In genomic region chr11:72540437-72540836, GRCm38 (mm10) we compare ENCODE assay signal across 9 mouse cellular contexts. TPM values are rescaled to one million over a fixed set of nuclear protein-coding genes. Genes with fewer than 3 reads are reported as not detected.
DNase-seq lines count a peak whose midpoint lies in the region; ATAC-seq and TF ChIP-seq lines count a peak whose summit lies in the region.
"Had no signal": no experiment of that assay in that cellular context is flagged by ENCODE, and none has a peak within 500 bp of the region (broad histone marks: within the 10 kb centered on the region; RNA-seq: fewer than 3 reads in every experiment).

No protein-coding gene starts in this region.

- 0 out of 2 replicates have a peak, but pooled peaks have one; percentile 23 for ATAC-seq in forebrain, postnatal 0 days
- ATAC-seq in forebrain, embryonic 11.5 days (replicated peaks; ENCODE audit: low FRiP score): no peak
- ATAC-seq in midbrain, embryonic 12.5 days (ENCODE audit: low FRiP score, low read depth): no peak
- ATAC-seq in midbrain, embryonic 15.5 days (replicated peaks): no peak
- ATAC-seq in megakaryocyte-erythroid progenitor cell, adult 5-6 weeks (replicated peaks; ENCODE audit: low FRiP score, low TSS enrichment, poor library complexity, severe bottlenecking): peak; percentile 57
- no peak for ATAC-seq in forebrain, embryonic 13.5 days

- no peaks in the 10 kb centered on the region for H3K27me3 ChIP-seq in forebrain, postnatal 0 days (ENCODE audit: insufficient read depth, low read length)
- H3K27me3 ChIP-seq in forebrain, embryonic 11.5 days (ENCODE audit: control insufficient read depth, insufficient read depth, low read length): no peaks in the 10 kb centered on the region
- no peaks in the 10 kb centered on the region for H3K27me3 ChIP-seq in midbrain, embryonic 12.5 days
- H3K27me3 ChIP-seq in midbrain, embryonic 15.5 days (replicated peaks): no peaks in the 10 kb centered on the region
- H3K27me3 ChIP-seq in forebrain, embryonic 13.5 days: no peaks in the 10 kb centered on the region

- H3K4me1 ChIP-seq in forebrain, postnatal 0 days (ENCODE audit: insufficient read depth): no peaks in the 10 kb centered on the region
- H3K4me1 ChIP-seq in forebrain, embryonic 11.5 days (replicated peaks; ENCODE audit: control insufficient read depth, insufficient read depth, low read length): no peaks in the 10 kb centered on the region
- no peaks in the 10 kb centered on the region for H3K4me1 ChIP-seq in midbrain, embryonic 12.5 days
- no peaks in the 10 kb centered on the region for H3K4me1 ChIP-seq in midbrain, embryonic 15.5 days
- H3K4me1 ChIP-seq in forebrain, embryonic 13.5 days: no peaks in the 10 kb centered on the region

- WGBS in forebrain, postnatal 0 days: 63% methylated on average over 6 of the region's 6 CpGs
- 85% methylated on average over 6 of the region's 6 CpGs for WGBS in forebrain, embryonic 11.5 days
- WGBS in midbrain, embryonic 12.5 days: 85% methylated on average over 6 of the region's 6 CpGs
- 80% methylated on average over 6 of the region's 6 CpGs for WGBS in midbrain, embryonic 15.5 days
- WGBS in forebrain, embryonic 13.5 days: 87% methylated on average over 6 of the region's 6 CpGs

- no peaks in the 10 kb centered on the region for H3K36me3 ChIP-seq in forebrain, postnatal 0 days (ENCODE audit: insufficient read depth)
- no peaks in the 10 kb centered on the region for H3K36me3 ChIP-seq in forebrain, embryonic 11.5 days (ENCODE audit: control insufficient read depth, insufficient read depth, low read length)
- no peaks in the 10 kb centered on the region for H3K36me3 ChIP-seq in midbrain, embryonic 12.5 days
- H3K36me3 ChIP-seq in midbrain, embryonic 15.5 days (replicated peaks): no peaks in the 10 kb centered on the region
- H3K36me3 ChIP-seq in forebrain, embryonic 13.5 days (ENCODE audit: poor library complexity, severe bottlenecking): no peaks in the 10 kb centered on the region

- H3K27ac ChIP-seq in forebrain, postnatal 0 days (ENCODE audit: low read depth, low read length): no peak overlapping the region
- no peak overlapping the region for H3K27ac ChIP-seq in forebrain, embryonic 11.5 days (ENCODE audit: low read depth, low read length)
- no peak overlapping the region for H3K27ac ChIP-seq in midbrain, embryonic 12.5 days (replicated peaks)
- no peak overlapping the region for H3K27ac ChIP-seq in midbrain, embryonic 15.5 days
- H3K27ac ChIP-seq in forebrain, embryonic 13.5 days: no peak overlapping the region

- DNase-seq in forebrain, postnatal 0 days: peak; percentile 25
- DNase-seq in forebrain, embryonic 11.5 days (ENCODE audit: low spot score): no peak
- peak; percentile 81 to 83 for DNase-seq in cerebellum, postnatal 14 days
- no peak for DNase-seq in T-cell, adult 2 months (ENCODE audit: low spot score)
- DNase-seq: retina, postnatal 1 day had no signal

- no peak overlapping the region for H3K4me3 ChIP-seq in forebrain, postnatal 0 days (ENCODE audit: low read depth, low read length)
- H3K4me3 ChIP-seq in forebrain, embryonic 11.5 days (ENCODE audit: low read depth, low read length): no peak overlapping the region
- H3K4me3 ChIP-seq in midbrain, embryonic 12.5 days: no peak overlapping the region
- H3K4me3 ChIP-seq in midbrain, embryonic 15.5 days: no peak overlapping the region
- no peak overlapping the region for H3K4me3 ChIP-seq in forebrain, embryonic 13.5 days

- no peak overlapping the region for H3K9ac ChIP-seq in forebrain, postnatal 0 days
- H3K9ac ChIP-seq in forebrain, embryonic 11.5 days (ENCODE audit: low read length): no peak overlapping the region
- H3K9ac ChIP-seq in midbrain, embryonic 12.5 days (replicated peaks): 0 out of 2 replicates have a peak overlapping the region, but pooled peaks have one; percentile 15
- no peak overlapping the region for H3K9ac ChIP-seq in midbrain, embryonic 15.5 days
- no peak overlapping the region for H3K9ac ChIP-seq in forebrain, embryonic 13.5 days

- no peak for TF ChIP-seq CTCF in forebrain, postnatal 0 days (IDR thresholded peaks at IDR 0.05; ENCODE audit: low read depth)

- H3K4me2 ChIP-seq in forebrain, postnatal 0 days (ENCODE audit: low read depth): no peak overlapping the region
- no peak overlapping the region for H3K4me2 ChIP-seq in forebrain, embryonic 11.5 days (ENCODE audit: low read depth, low read length, severe bottlenecking)
- no peak overlapping the region for H3K4me2 ChIP-seq in midbrain, embryonic 12.5 days (replicated peaks)
- no peak overlapping the region for H3K4me2 ChIP-seq in midbrain, embryonic 15.5 days
- H3K4me2 ChIP-seq in forebrain, embryonic 13.5 days: no peak overlapping the region

- H3K9me3 ChIP-seq in forebrain, postnatal 0 days (ENCODE audit: low read length): no peaks in the 10 kb centered on the region
- H3K9me3 ChIP-seq in forebrain, embryonic 11.5 days (ENCODE audit: control insufficient read depth, low read length): 0 out of 2 replicates have a peak, but pooled peaks cover under 1% of the 10 kb centered on the region
- H3K9me3 ChIP-seq in midbrain, embryonic 12.5 days: no peaks in the 10 kb centered on the region
- no peaks in the 10 kb centered on the region for H3K9me3 ChIP-seq in midbrain, embryonic 15.5 days
- no peaks in the 10 kb centered on the region for H3K9me3 ChIP-seq in forebrain, embryonic 13.5 days (replicated peaks)

RNA-seq across cellular contexts. Expression of gene Spns3, which starts 9.9 kb away (rescaled TPM):
- total RNA-seq in forebrain, postnatal 0 days (2014; rRNA removed): 0.15 TPM in 1 of 2 replicates, not detected in the other
- 0.06 and 0.07 TPM in 2 replicates for polyA plus RNA-seq in forebrain, postnatal 0 days (2015; fragmentation: Nextera tagmentation; extraction: Ambion mirVana)
- polyA plus RNA-seq in forebrain, embryonic 11.5 days (2014; fragmentation: Nextera tagmentation; extraction: Ambion mirVana): not detected in 2 replicates
- 0.09 and 0.10 TPM in 2 replicates for polyA plus RNA-seq in midbrain, embryonic 12.5 days (2016; fragmentation: Nextera tagmentation; extraction: Ambion mirVana)
- polyA plus RNA-seq in midbrain, embryonic 15.5 days (2015; fragmentation: Nextera tagmentation; extraction: Ambion mirVana): 0.04 TPM in 1 of 2 replicates, not detected in the other
- total RNA-seq in megakaryocyte-erythroid progenitor cell, adult 5-6 weeks (2014; fragmentation: Nextera tagmentation): 9.2 and 14.0 TPM in 2 replicates
- total RNA-seq in megakaryocyte-erythroid progenitor cell, adult 5-6 weeks (2017): 3.8 and 7.1 TPM in 2 replicates
- polyA plus RNA-seq in forebrain, embryonic 13.5 days (2015; fragmentation: Nextera tagmentation; extraction: Ambion mirVana): 0.14 TPM in 1 of 2 replicates, not detected in the other

RNA-seq across cellular contexts. Expression of gene Spns2, which starts 50.7 kb away (rescaled TPM):
- total RNA-seq in forebrain, postnatal 0 days (2014; rRNA removed): 38.8 and 40.1 TPM in 2 replicates
- polyA plus RNA-seq in forebrain, postnatal 0 days (2015; fragmentation: Nextera tagmentation; extraction: Ambion mirVana): 6.5 and 6.7 TPM in 2 replicates
- 4.0 and 4.8 TPM in 2 replicates for polyA plus RNA-seq in forebrain, embryonic 11.5 days (2014; fragmentation: Nextera tagmentation; extraction: Ambion mirVana)
- 6.8 and 9.4 TPM in 2 replicates for polyA plus RNA-seq in midbrain, embryonic 12.5 days (2016; fragmentation: Nextera tagmentation; extraction: Ambion mirVana)
- 10.7 and 11.6 TPM in 2 replicates for polyA plus RNA-seq in midbrain, embryonic 15.5 days (2015; fragmentation: Nextera tagmentation; extraction: Ambion mirVana)
- total RNA-seq in megakaryocyte-erythroid progenitor cell, adult 5-6 weeks (2014; fragmentation: Nextera tagmentation): 38.3 and 46.8 TPM in 2 replicates
- 16.0 and 23.3 TPM in 2 replicates for total RNA-seq in megakaryocyte-erythroid progenitor cell, adult 5-6 weeks (2017)
- polyA plus RNA-seq in forebrain, embryonic 13.5 days (2015; fragmentation: Nextera tagmentation; extraction: Ambion mirVana): 3.5 and 3.6 TPM in 2 replicates

Comparison
In these comparisons a context has a peak if more than half of its experiments do, and no peak if none do; other contexts are left out.
1. ATAC-seq: peak in forebrain, postnatal 0 days (single experiment) and megakaryocyte-erythroid progenitor cell, adult 5-6 weeks (single experiment); none in forebrain, embryonic 11.5 days (single experiment), midbrain, embryonic 12.5 days (single experiment), midbrain, embryonic 15.5 days (single experiment) and forebrain, embryonic 13.5 days (single experiment).
2. DNase-seq: peak in forebrain, postnatal 0 days (single experiment) and cerebellum, postnatal 14 days (2 of 2); none in forebrain, embryonic 11.5 days (single experiment) and T-cell, adult 2 months (single experiment).